Mouse (Mus musculus): ENCODE results near the gene Ndufv2. TPM values are rescaled to one million over a fixed set of nuclear protein-coding genes. Genes with fewer than 3 reads are reported as not detected.
A peak's percentile ranks its signal among the peaks of the same experiment; 100 is the strongest.
"Not testable (repeated sequence)": the region's sequence is repeated elsewhere in the genome, so short reads cannot be mapped to it uniquely, and the experiment has no call there.

The Ndufv2 gene
- polyA plus RNA-seq, 1 experiment from 2014 or later, result 314 TPM

DNA sequence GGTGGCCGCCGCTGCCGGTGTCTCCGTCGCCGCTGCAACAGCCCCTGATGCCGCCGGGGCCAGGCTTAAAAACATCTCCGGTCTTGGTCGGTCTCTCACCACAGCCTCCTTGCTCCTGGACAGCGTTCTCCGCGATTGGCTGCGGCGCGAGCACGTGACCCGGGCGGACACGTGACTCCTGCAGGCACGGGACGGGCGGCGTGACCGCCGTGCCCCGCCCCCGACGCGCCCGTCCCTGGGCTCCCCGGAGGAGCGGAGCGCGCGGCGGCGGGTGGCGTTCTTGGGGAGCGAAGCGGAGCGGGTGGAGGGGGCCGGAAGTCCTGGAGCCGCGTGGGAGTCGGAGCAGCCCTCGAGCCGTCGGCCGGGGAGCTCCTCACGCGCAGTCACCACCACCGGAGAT lies 24.4 kb downstream of the Ndufv2 start, which contains the start of gene Ankrd12:
TSS of gene Ankrd12 (minus strand) at position 156 of the 400 bp plus-strand sequence.
- Histone ChIP-seq H3K4me1 (peaks cover 21% of the 10 kb centered on the region), H3K4me2 (replicated peaks) (peak within 1 kb of the TSS; percentile 77)
- WGBS, result 2% methylated on average over 53 of the region's 53 CpGs

DNA sequence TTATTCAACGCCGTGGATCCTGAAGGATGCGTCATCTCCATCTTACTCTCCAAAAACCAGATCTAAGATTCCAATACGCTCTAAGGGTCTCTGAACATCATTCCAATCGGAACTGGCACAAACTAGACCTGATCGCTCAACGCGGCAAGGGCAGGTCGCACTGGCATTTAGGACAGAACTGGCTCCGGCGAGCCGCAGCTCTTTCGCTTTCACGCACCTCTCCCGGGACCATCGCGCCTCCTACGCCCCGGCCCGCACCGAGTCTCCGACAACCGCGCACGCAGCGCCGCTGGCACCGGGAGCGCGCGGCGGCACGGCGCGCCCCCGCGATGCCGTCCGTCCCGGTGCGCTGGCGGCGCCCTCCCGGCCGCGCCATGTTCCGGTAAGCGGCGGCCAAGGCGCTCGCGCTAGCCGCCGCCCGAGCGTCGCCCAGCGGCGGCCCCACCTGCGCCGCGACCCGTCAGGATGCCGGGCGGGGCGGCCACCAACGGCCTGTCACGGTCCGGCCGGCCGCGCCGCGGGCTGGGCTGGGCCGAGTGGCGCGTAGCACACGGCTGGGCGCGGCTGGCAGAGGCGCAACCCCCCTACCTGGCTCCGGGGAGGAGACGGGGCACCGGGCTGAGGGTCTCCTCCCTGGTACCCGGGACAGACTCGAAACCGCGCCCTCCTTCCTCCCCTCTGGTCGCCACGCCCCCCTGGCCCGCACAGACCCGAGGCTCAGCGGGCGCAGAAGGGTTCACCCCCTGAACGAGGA lies 25.0 kb downstream of the Ndufv2 start:
- peak; percentile 87 for ATAC-seq (ENCODE audit: low FRiP score, low read depth)
- H3K9me3 ChIP-seq, result no peaks in the 10 kb centered on the region
- peaks cover 21% of the 10 kb centered on the region for H3K4me1 ChIP-seq
- H3K9ac ChIP-seq, result peak overlapping the region; percentile 87
- H3K27ac ChIP-seq, result peak overlapping the region; percentile 86
- H3K4me2 ChIP-seq (replicated peaks), result peak overlapping the region; percentile 77
- no peaks in the 10 kb centered on the region for H3K27me3 ChIP-seq
- H3K4me3 ChIP-seq, result peak overlapping the region; percentile 95
- peaks cover 20% of the 10 kb centered on the region for H3K36me3 ChIP-seq
- WGBS, result under 1% methylated on average over 91 of the region's 95 CpGs

More for the DNA sequence above, 24.4 kb downstream of the Ndufv2 start, which contains the start of gene Ankrd12:
- H3K36me3 ChIP-seq, result peaks cover 26% of the 10 kb centered on the region
- no peaks in the 10 kb centered on the region for H3K9me3 ChIP-seq
- peak within 1 kb of the TSS; percentile 95 for H3K4me3 ChIP-seq
- peak within 1 kb of the TSS; percentile 86 for H3K27ac ChIP-seq
- peak within 1 kb of the TSS; percentile 87 for H3K9ac ChIP-seq
- no peaks in the 10 kb centered on the region for H3K27me3 ChIP-seq
- peak; percentile 98 for ATAC-seq (ENCODE audit: low FRiP score, low read depth)

DNA sequence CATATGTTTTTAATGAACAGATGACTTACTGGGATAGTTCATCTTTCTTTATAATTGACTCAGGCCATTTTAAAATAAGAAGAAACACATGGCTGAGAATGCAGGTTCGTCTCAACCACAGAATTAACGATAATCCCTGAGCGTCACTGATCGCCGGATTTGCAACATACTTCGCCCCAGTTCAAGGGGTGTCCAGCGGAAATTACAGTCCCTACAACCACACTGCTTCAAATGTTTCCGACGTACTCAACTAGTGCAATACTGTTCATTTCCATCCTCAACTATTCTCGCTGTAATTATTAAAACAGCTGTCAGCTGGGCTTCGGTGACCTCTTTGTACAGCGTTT lies 25.6 kb downstream of the Ndufv2 start:
- Histone ChIP-seq H3K9me3 (no peaks in the 10 kb centered on the region), H3K27me3 (no peaks in the 10 kb centered on the region), H3K27ac (no peak overlapping the region), H3K4me2 (replicated peaks) (peak overlapping the region; percentile 77), H3K4me3 (peak overlapping the region; percentile 95), H3K36me3 (peaks cover 15% of the 10 kb centered on the region), H3K4me1 (peaks cover 21% of the 10 kb centered on the region), H3K9ac (peak overlapping the region; percentile 87)
- WGBS, result 3% methylated on average over 12 of the region's 12 CpGs
- ATAC-seq (ENCODE audit: low FRiP score, low read depth), result no peak

DNA sequence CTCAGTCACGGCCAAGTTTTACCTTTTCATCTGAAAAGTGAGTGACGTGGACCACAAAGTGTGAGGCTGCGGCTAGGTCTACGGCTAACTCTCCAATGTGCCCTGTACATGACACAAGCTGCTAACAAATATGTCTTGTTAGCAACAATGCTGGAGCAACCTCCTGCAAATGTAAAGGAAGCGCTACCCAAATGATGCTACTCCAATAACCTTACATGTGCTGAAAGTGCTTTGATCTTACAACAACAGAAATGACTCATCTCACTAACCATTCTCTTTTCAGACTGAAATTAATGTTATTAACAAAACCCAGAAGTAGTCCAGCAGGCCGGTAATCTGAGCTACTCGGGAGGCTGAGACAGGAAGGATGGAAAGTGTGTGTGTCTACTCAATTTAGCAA lies 27.4 kb downstream of the Ndufv2 start:
- ATAC-seq (ENCODE audit: low FRiP score, low read depth), result no peak
- no peaks in the 10 kb centered on the region for H3K9me3 ChIP-seq
- H3K27ac ChIP-seq, result no peak overlapping the region
- H3K4me3 ChIP-seq, result no peak overlapping the region
- no peak overlapping the region for H3K4me2 ChIP-seq (replicated peaks)
- WGBS, result 86% methylated on average over 7 of the region's 7 CpGs
- no peaks in the 10 kb centered on the region for H3K36me3 ChIP-seq
- no peaks in the 10 kb centered on the region for H3K27me3 ChIP-seq
- H3K4me1 ChIP-seq, result peaks cover 21% of the 10 kb centered on the region
- H3K9ac ChIP-seq, result no peak overlapping the region

DNA sequence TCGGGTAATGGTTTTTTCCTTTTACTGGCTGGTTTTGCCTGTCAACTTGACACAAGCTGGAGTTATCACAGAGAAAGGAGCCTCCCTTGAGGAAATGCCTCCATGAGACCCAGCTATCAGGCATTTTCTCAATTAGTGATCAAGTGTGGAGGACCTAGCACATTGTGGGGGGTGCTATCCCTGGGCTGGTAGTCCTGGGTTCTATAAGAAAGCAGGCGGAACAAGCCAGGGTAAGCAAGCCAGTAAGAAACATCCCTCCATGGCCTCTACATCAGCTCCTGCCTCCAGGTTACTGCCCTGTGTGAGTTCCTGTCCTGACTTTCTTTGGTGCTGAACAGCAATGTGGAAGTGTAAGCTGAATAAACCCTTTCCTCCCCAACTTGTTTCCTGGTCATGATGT lies 32.3 kb downstream of the Ndufv2 start:
- 91% methylated on average over 2 of the region's 2 CpGs for WGBS
- not testable (repeated sequence) for H3K9ac ChIP-seq; H3K9me3 ChIP-seq; H3K4me1 ChIP-seq; H3K4me3 ChIP-seq; H3K27me3 ChIP-seq; H3K27ac ChIP-seq; ATAC-seq (ENCODE audit: low FRiP score, low read depth); H3K4me2 ChIP-seq (replicated peaks); H3K36me3 ChIP-seq

DNA sequence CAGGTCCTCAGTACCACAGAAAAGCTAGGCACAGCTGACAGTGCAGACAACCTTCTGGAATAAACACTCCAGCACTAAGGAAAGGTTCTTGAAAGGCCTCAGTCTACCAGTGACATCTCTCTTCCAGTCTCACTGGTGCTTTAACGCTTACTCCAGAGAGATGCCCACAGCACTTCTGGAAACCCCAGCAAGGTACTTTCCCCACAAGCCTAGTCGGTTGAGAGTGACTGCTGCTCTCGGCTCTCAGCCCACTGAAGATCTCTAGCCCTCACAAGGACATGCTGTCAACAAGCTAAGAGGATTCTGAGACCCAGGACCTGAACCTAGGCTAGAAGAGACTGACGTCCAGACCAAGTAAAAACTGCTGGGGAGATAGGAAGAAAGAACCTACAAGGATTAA lies 36.2 kb downstream of the Ndufv2 start:
- 85% methylated on average over 4 of the region's 4 CpGs for WGBS
- Histone ChIP-seq H3K27me3 (no peaks in the 10 kb centered on the region), H3K9ac (no peak overlapping the region), H3K4me2 (replicated peaks) (no peak overlapping the region), H3K4me3 (no peak overlapping the region), H3K9me3 (no peaks in the 10 kb centered on the region), H3K27ac (no peak overlapping the region), H3K36me3 (no peaks in the 10 kb centered on the region), H3K4me1 (peaks cover 9% of the 10 kb centered on the region; the same call in 1 of the 2 replicates)
- no peak for ATAC-seq (ENCODE audit: low FRiP score, low read depth)

DNA sequence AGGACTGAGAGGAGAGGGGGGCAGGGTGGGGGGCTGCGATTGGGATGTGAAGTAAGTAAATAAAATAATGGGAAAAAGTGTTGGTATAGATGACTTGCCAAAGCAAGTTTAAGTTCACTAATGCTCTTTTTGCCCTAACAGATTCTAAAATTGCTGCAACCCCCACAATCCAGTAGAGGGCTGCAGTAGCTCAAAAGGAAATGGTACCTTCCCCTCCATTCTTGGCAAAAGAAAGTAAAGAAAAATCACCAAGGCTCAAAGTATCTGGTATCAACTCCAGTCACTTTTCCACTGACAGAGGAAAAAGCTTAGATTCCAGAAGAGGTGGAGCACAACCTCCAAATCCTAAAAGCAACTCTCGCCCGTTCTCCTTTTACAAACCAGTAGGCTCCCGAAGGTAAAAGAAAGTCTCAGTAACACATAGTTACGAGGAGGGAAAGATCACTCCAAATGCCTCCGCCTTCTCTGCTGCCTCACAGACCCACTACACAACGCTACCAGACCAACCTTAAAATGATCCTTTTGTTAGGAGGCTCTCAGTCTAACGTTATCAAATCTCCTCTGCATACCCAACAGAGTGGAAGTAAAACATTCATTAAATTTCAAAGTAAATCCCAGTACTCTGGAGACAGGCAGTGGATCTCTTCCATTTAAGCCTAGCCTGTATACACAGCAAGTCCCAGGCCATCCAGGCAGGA lies 40.0 kb downstream of the Ndufv2 start:
- Histone ChIP-seq H3K27me3 (no peaks in the 10 kb centered on the region), H3K9me3 (no peaks in the 10 kb centered on the region), H3K9ac (0 out of 2 replicates have a peak overlapping the region, but pooled peaks have one; percentile 43), H3K4me2 (replicated peaks) (peak overlapping the region; percentile 31), H3K4me3 (no peak overlapping the region), H3K27ac (no peak overlapping the region), H3K4me1 (peaks cover 9% of the 10 kb centered on the region; the same call in 1 of the 2 replicates), H3K36me3 (no peaks in the 10 kb centered on the region)
- WGBS, result 54% methylated on average over 8 of the region's 8 CpGs
- ATAC-seq (ENCODE audit: low FRiP score, low read depth), result peak; percentile 24; the same call in 1 of the 2 replicates

DNA sequence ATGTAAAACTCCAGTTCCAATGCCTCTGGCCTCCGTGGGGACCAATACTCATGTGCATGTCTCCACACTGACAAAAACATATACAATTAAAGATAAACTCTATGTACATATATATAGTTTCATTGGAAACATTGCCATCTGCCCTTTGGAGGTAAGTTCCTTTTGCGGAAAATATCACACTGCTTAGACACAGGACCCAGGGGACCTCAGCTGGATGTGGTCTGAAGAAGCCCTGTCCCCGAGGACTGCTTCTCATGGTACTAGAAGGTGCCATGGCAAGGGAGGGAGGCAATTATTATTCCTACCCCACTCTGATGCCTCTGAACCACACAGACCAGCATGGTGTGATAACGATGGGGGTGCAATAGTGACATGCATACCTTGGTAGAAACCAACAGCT lies 43.2 kb downstream of the Ndufv2 start:
- Histone ChIP-seq H3K27ac (no peak overlapping the region), H3K36me3 (no peaks in the 10 kb centered on the region), H3K27me3 (no peaks in the 10 kb centered on the region), H3K9me3 (no peaks in the 10 kb centered on the region), H3K4me1 (peaks cover 9% of the 10 kb centered on the region; the same call in 1 of the 2 replicates), H3K4me3 (no peak overlapping the region), H3K4me2 (replicated peaks) (no peak overlapping the region), H3K9ac (no peak overlapping the region)
- ATAC-seq (ENCODE audit: low FRiP score, low read depth), result no peak
- 93% methylated on average over 4 of the region's 4 CpGs for WGBS

DNA sequence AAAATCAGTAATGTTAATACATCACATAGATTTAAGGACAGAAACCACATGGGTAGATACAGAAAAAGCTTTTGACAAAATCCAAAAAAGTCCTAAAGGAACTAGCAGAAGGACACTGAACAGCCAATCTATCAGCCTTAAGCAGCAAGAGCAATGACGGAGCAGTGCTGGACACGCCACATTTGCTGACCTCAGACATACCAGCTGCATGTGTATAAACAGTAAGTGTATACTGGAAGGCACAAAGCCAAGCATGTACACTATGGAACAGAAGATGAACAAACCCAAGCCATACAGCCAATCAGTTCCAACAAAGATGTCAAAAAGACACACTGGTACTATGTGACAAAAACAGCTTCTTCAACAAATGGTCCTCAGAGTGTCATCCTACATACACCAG lies 44.2 kb downstream of the Ndufv2 start:
- peaks cover 9% of the 10 kb centered on the region; the same call in 1 of the 2 replicates for H3K4me1 ChIP-seq
- 87% methylated on average over 2 of the region's 2 CpGs for WGBS
- H3K4me3 ChIP-seq, result no peak overlapping the region
- H3K9me3 ChIP-seq, result no peaks in the 10 kb centered on the region
- no peak for ATAC-seq (ENCODE audit: low FRiP score, low read depth)
- no peaks in the 10 kb centered on the region for H3K27me3 ChIP-seq
- H3K36me3 ChIP-seq, result no peaks in the 10 kb centered on the region
- H3K9ac ChIP-seq, result no peak overlapping the region
- no peak overlapping the region for H3K4me2 ChIP-seq (replicated peaks)
- H3K27ac ChIP-seq, result no peak overlapping the region

DNA sequence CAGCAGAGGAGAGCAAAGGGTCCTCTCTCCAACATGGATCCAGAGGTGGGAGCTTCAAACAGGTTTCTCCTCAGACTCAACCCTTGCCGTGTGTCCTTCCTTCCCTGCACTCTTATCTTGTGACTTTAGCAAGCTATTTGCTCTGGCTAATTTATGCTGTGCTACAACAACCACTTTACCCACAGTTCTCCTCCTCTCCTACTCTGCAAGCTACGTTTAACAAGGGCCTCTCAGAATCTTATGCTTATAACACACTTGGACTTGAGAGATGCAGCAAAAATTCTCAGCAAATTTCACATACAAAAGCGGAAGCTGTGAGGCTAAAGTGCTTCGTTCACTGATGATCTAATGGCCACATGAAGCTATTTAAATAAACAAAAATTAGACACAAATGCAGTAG lies 48.0 kb downstream of the Ndufv2 start:
- H3K4me2 ChIP-seq (replicated peaks), result no peak overlapping the region
- H3K27ac ChIP-seq, result no peak overlapping the region
- H3K4me3 ChIP-seq, result no peak overlapping the region
- no peaks in the 10 kb centered on the region for H3K9me3 ChIP-seq
- WGBS, result 72% methylated on average over 4 of the region's 4 CpGs
- no peak overlapping the region for H3K9ac ChIP-seq
- no peak for ATAC-seq (ENCODE audit: low FRiP score, low read depth)
- H3K4me1 ChIP-seq, result no peaks in the 10 kb centered on the region; the same call in 1 of the 2 replicates
- no peaks in the 10 kb centered on the region for H3K27me3 ChIP-seq
- no peaks in the 10 kb centered on the region; the same call in 1 of the 2 replicates for H3K36me3 ChIP-seq

DNA sequence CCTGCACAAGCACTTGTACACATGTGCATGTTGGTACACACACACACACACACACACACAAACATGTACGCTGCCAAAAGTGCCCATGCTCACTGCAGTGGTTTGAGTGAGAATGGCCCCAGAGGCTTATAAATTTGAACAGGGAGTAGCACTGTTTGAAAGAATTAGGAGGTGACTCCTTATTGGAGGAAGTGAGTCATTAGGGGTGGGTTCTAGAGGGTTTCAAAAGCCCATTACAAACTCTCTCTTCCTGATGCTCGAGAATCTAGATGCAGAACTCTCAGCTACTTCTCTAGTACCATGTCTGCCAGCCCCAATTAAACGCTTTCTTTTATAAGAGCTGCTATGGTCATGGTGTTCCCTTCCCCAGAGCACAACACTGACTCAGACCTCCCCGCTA lies 52.6 kb downstream of the Ndufv2 start:
- Histone ChIP-seq H3K9me3 (no peaks in the 10 kb centered on the region), H3K9ac (no peak overlapping the region), H3K4me2 (replicated peaks) (no peak overlapping the region), H3K4me1 (no peaks in the 10 kb centered on the region; the same call in 1 of the 2 replicates), H3K36me3 (peaks cover 8% of the 10 kb centered on the region), H3K27me3 (no peaks in the 10 kb centered on the region), H3K27ac (no peak overlapping the region), H3K4me3 (no peak overlapping the region)
- WGBS, result 66% methylated on average over 4 of the region's 4 CpGs
- 0 out of 2 replicates have a peak, but pooled peaks have one; percentile 40 for ATAC-seq (ENCODE audit: low FRiP score, low read depth)

DNA sequence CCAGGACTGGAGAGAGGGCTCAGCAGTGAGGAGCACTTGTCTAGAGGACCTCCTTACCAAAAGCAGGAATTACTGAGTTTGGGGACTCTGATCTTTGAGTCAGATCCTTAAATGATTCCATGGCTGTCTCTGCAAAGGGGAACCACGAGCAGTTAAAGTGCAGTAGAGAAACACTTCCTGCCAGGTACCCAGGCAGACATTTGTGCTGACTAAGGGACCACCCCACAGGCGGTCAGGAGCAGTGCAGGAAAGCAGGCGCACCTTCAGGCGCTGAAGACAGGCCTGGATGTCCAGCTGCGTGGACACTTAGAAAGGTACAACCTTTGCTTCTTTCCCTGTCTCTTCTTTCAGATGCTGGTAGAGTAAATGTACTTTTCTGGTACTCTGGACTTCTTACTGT lies 53.2 kb downstream of the Ndufv2 start:
- no peak for ATAC-seq (ENCODE audit: low FRiP score, low read depth)
- peaks cover 8% of the 10 kb centered on the region for H3K36me3 ChIP-seq
- H3K27ac ChIP-seq, result no peak overlapping the region
- WGBS, result 65% methylated on average over 5 of the region's 5 CpGs
- H3K27me3 ChIP-seq, result no peaks in the 10 kb centered on the region
- no peak overlapping the region for H3K4me2 ChIP-seq (replicated peaks)
- no peaks in the 10 kb centered on the region; the same call in 1 of the 2 replicates for H3K4me1 ChIP-seq
- no peak overlapping the region for H3K4me3 ChIP-seq
- no peaks in the 10 kb centered on the region for H3K9me3 ChIP-seq
- H3K9ac ChIP-seq, result no peak overlapping the region
